Mouse (Mus musculus) gastrocnemius, adult 8-10 months (tissue): ENCODE results near the gene Rufy1. TPM values are rescaled to one million over a fixed set of nuclear protein-coding genes. Genes with fewer than 3 reads are reported as not detected.

Experiments used
- DNase-seq, 2 experiments: peaks; one replicate each; pipeline ENCODE4 v3.0.0; 2022; ENCODE audit warnings: low spot score in 2 of 2
- microRNA-seq: library from miRNA; unstranded; fragments of <30 nt; microRNA quantifications from one replicate; pipeline ENCODE4 v1.2.0, GENCODE M21; 2022
- total RNA-seq, 4 experiments: library from RNA; stranded (reverse); gene quantifications; 2 replicates each; pipeline ENCODE4 v1.2.4; 2022

Rufy1 gene
- total RNA-seq, 4 experiments from 2014 or later, result 21.2 to 24.9 (median 22.0) TPM

DNA sequence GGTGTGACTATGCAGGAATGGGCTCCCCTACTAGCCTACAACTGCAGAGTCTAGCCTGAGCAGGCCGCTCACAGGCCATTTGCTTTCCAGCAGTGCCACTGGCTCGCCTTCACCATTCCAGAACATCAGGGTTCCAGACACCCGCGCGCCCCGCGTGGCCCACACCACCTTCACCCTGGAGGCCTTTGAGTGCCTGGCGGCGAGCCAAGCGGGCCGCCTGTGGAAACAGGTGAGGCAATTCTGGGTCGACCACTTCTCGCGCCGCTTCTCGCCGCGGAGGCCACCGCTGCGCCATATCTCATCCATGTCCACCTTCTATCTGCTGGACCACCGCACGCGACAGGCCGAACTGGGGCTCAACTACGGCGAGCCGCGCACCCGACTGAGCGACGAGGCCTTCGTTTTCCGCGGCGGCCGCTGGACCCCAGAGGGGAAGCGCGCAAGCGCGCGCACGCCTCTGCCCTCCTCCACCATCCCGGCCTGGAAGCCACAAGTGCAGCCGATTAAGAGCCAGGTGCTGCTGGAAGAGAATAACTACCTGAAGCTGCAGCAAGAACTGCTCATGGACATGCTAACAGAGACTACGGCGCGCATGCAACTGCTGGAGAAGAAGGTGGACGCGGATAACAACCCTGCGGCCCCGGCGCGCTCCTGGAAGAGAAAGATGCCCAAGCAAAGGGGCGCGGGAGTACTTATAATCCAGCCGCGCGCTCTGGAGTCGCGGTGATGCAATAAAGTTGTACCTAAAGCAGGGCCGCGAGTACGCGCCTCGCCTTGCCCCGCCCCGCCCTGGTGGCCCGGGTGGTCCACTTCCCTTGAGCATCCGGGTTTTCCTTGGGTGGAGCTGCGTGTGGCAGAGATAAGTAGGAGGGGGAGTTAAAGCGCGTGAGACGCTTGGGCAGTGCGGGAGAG lies 71.7 kb downstream of the Rufy1 start:
- DNase-seq, result peak in 1 of 2 experiments; percentile 24

DNA sequence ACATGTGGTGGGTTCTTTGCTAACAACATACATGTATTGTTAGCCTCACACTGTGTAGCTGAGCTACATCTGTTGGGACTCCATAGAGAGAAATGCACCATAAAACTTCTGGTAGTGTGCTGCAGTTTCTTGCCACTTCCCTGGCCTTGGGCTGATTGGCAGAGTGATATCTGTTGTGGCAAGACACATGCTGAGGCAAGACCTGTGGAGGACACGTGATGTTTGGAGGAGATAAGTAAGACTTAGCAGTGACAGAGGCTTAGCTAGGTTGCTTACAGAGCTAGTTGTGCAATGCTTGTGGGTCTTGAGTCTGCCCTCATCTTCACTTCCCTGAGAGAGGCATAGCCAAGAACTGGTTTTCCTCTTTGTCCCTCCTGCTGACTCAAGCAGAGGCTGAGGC lies 75.5 kb downstream of the Rufy1 start:
- no peak for DNase-seq

DNA sequence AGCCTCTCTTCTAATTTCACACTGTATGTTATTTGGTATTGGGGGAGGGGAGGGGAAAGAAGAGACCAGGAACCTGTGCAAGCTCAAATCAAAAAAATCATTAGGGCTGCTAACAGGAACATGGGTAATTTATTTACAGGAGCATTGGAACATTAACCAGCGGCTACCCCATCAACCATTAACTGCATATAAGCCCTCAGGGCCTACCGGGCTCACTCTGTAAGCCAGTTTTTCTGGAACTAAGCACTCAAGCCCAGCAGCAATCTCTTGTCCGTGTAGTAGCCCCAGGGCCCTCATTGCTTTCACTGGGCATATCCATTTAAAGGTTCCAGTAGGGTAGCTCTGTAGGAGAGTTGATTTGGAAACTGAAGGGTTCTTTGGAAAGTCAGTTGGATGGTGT lies 76.1 kb downstream of the Rufy1 start:
- DNase-seq, result no peak

- DNase-seq, result no peak
Measured at GRCm38 (mm10) chr11:50354162-50354561, 76.8 kb downstream of the Rufy1 start, which contains the start of gene Cby3. TSS of gene Cby3 (plus strand) at chr11:50354462.

DNA sequence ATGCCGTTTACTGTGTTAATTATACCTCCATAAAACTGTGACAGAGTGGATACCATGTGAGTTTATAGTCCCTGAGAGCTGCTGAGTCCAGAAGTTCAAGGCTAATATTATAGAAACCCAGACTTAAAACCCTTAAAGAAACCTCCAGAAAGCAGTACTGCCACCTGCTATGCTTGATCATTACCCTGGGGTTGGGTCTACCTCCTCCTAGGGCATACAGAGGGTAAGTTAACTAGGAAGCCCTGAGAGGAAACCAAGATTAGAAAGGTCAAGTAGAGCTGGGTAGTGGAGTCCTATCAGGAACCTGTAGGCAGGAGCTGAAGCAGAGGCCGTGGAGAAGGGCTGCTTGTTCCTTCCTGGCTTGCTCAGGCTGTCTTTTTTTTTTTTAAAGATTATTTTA lies 78.7 kb downstream of the Rufy1 start:
- no peak for DNase-seq

- DNase-seq, result no peak
Measured at GRCm38 (mm10) chr11:50346256-50347032, 84.5 kb downstream of the Rufy1 start.

GRCm38 (mm10) chr11:50345486-50345885 lies 85.4 kb downstream of the Rufy1 start:
- DNase-seq, result no peak

Small RNA genes within 50 kb of the gene (microRNA-seq; reads per million reads assigned to microRNA genes)
- gene Mir804, result not detected

Other genes with a start within 250 kb of the Rufy1 start
- gene Sqstm1, start 220.3 kb downstream of the Rufy1 start, total RNA-seq, result 100 to 1,000 TPM; 494 to 615 (median 543) TPM
- 10 to 100 TPM; 40.4 to 49.2 (median 44.9) TPM for gene Mgat4b, start 220.2 kb downstream of the Rufy1 start, total RNA-seq
- 1 to 10 TPM; 1.2 to 3.1 (median 2.4) TPM for gene Ltc4s, start 192.5 kb downstream of the Rufy1 start, total RNA-seq
- gene Maml1, start 138.8 kb downstream of the Rufy1 start, total RNA-seq, result 1 to 10 TPM; 4.7 to 5.9 (median 5.4) TPM
- gene Canx, start 105.5 kb downstream of the Rufy1 start, total RNA-seq, result 100 to 1,000 TPM; 104 to 122 (median 111) TPM
- gene Cby3, start 76.7 kb downstream of the Rufy1 start, total RNA-seq, result not detected
- 10 to 100 TPM; 63.8 to 91.3 (median 74.6) TPM for gene Hnrnph1, start 54.1 kb downstream of the Rufy1 start, total RNA-seq
- gene Adamts2, start 171.0 kb upstream of the Rufy1 start, total RNA-seq, result 1 to 10 TPM; 3.5 to 4.9 (median 4.7) TPM